Mouse (Mus musculus): ENCODE results near the gene Nlrc5.

- no peak for TF ChIP-seq POLR2A (IDR thresholded peaks at IDR 0.05; ENCODE audit: insufficient read depth, low read depth, low read length)
- no peak for TF ChIP-seq CTCF (IDR thresholded peaks at IDR 0.05)
Observed at GRCm38 (mm10) chr8:94456071-94456470, 21.9 kb downstream of the Nlrc5 start.

All from heart, adult 2 months (tissue).